7 mouse cellular contexts compared by ENCODE assay signal in genomic region chr9:62341123-62341486, GRCm38 (mm10). TPM values are rescaled to one million over a fixed set of nuclear protein-coding genes. Genes with fewer than 3 reads are reported as not detected.
DNase-seq lines count a peak whose midpoint lies in the region; ATAC-seq lines count a peak whose summit lies in the region.

Gene Anp32a (plus strand): TSS chr9:62341293.

- peak within 1 kb of the TSS; percentile 98 for H3K27ac ChIP-seq in embryonic facial prominence, embryonic 11.5 days (replicated peaks; ENCODE audit: low read depth, low read length)
- H3K27ac ChIP-seq in limb, embryonic 11.5 days (replicated peaks; ENCODE audit: low read depth, low read length) = peak within 1 kb of the TSS; percentile 99
- H3K27ac ChIP-seq in midbrain, embryonic 14.5 days (replicated peaks; ENCODE audit: low read depth, low read length) = peak within 1 kb of the TSS; percentile 98

- peak within 1 kb of the TSS; percentile 84 for H3K4me2 ChIP-seq in embryonic facial prominence, embryonic 11.5 days (ENCODE audit: low read depth, low read length)
- peak within 1 kb of the TSS; percentile 78 for H3K4me2 ChIP-seq in limb, embryonic 11.5 days (ENCODE audit: low read depth, severe bottlenecking)
- H3K4me2 ChIP-seq in midbrain, embryonic 14.5 days (ENCODE audit: low read length) = peak within 1 kb of the TSS; percentile 76

- H3K4me1 ChIP-seq in embryonic facial prominence, embryonic 11.5 days (ENCODE audit: control insufficient read depth, insufficient read depth, low read length) = peaks cover 4% of the 10 kb centered on the region
- H3K4me1 ChIP-seq in limb, embryonic 11.5 days (ENCODE audit: control insufficient read depth, insufficient read depth, low read length) = peaks cover 12% of the 10 kb centered on the region; the same call in 1 of the 2 replicates
- peaks cover 20% of the 10 kb centered on the region for H3K4me1 ChIP-seq in midbrain, embryonic 14.5 days (ENCODE audit: control insufficient read depth, insufficient read depth, low read length)

- ATAC-seq in embryonic facial prominence, embryonic 11.5 days (replicated peaks; ENCODE audit: insufficient number of reproducible peaks, low FRiP score, low TSS enrichment, low read depth) = peak; percentile 91
- ATAC-seq in granulocyte monocyte progenitor cell, adult 5-6 weeks (replicated peaks; ENCODE audit: poor library complexity, severe bottlenecking) = peak; percentile 78
- peak; percentile 87 for ATAC-seq in limb, embryonic 11.5 days (ENCODE audit: insufficient number of reproducible peaks, low FRiP score, low TSS enrichment, low read depth)
- peak; percentile 93 for ATAC-seq in midbrain, embryonic 14.5 days (ENCODE audit: low FRiP score, low TSS enrichment)

- no peaks in the 10 kb centered on the region for H3K36me3 ChIP-seq in embryonic facial prominence, embryonic 11.5 days (replicated peaks; ENCODE audit: control insufficient read depth, insufficient read depth, low read depth, low read length)
- no peaks in the 10 kb centered on the region for H3K36me3 ChIP-seq in limb, embryonic 11.5 days (ENCODE audit: control insufficient read depth, insufficient read depth, low read length)
- no peaks in the 10 kb centered on the region for H3K36me3 ChIP-seq in midbrain, embryonic 14.5 days (ENCODE audit: control insufficient read depth, insufficient read depth, low read length)

- WGBS in embryonic facial prominence, embryonic 11.5 days = under 1% methylated on average over 32 of the region's 34 CpGs
- WGBS in limb, embryonic 11.5 days = under 1% methylated on average over 34 of the region's 34 CpGs
- WGBS in midbrain, embryonic 14.5 days = 0% methylated on average over 34 of the region's 34 CpGs

- peak within 1 kb of the TSS; percentile 94 for H3K9ac ChIP-seq in embryonic facial prominence, embryonic 11.5 days (replicated peaks; ENCODE audit: low read length)
- H3K9ac ChIP-seq in limb, embryonic 11.5 days (ENCODE audit: low read length) = peak within 1 kb of the TSS; percentile 89
- peak within 1 kb of the TSS; percentile 86 for H3K9ac ChIP-seq in midbrain, embryonic 14.5 days (replicated peaks; ENCODE audit: low read length)

- peak within 1 kb of the TSS; percentile 82 for H3K4me3 ChIP-seq in embryonic facial prominence, embryonic 11.5 days (ENCODE audit: low read depth, low read length)
- H3K4me3 ChIP-seq in limb, embryonic 11.5 days (ENCODE audit: low read depth, low read length) = peak within 1 kb of the TSS; percentile 92
- H3K4me3 ChIP-seq in midbrain, embryonic 14.5 days (replicated peaks; ENCODE audit: low read depth, low read length) = peak within 1 kb of the TSS; percentile 85

- DNase-seq in adrenal gland, postnatal 14 days = peak; percentile 100
- peak; percentile 98 for DNase-seq in embryonic facial prominence, embryonic 11.5 days (ENCODE audit: low spot score)
- peak; percentile 99 for DNase-seq in kidney, adult 18-20 months
- DNase-seq in limb, embryonic 11.5 days (ENCODE audit: low spot score) = peak; percentile 98
- DNase-seq in midbrain, embryonic 14.5 days = peak; percentile 99
- DNase-seq in spleen, adult 18-20 months = peak; percentile 95 to 97

- no peaks in the 10 kb centered on the region for H3K9me3 ChIP-seq in embryonic facial prominence, embryonic 11.5 days (replicated peaks; ENCODE audit: control insufficient read depth, low read length)
- no peaks in the 10 kb centered on the region for H3K9me3 ChIP-seq in limb, embryonic 11.5 days (ENCODE audit: control insufficient read depth, low read length)
- no peaks in the 10 kb centered on the region for H3K9me3 ChIP-seq in midbrain, embryonic 14.5 days (ENCODE audit: control insufficient read depth, low read length)

- H3K27me3 ChIP-seq in embryonic facial prominence, embryonic 11.5 days (ENCODE audit: control insufficient read depth, insufficient read depth, low read length) = no peaks in the 10 kb centered on the region
- no peaks in the 10 kb centered on the region for H3K27me3 ChIP-seq in limb, embryonic 11.5 days (ENCODE audit: control insufficient read depth, insufficient read depth, low read length)
- no peaks in the 10 kb centered on the region for H3K27me3 ChIP-seq in midbrain, embryonic 14.5 days (ENCODE audit: control insufficient read depth, insufficient read depth, low read length)

RNA-seq across cellular contexts. Expression of gene Anp32a, which starts in this region (rescaled TPM):
- total RNA-seq in adrenal gland, postnatal 14 days (2021) = 379 and 408 TPM in 2 replicates
- 221 and 228 TPM in 2 replicates for polyA plus RNA-seq in embryonic facial prominence, embryonic 11.5 days (2014; fragmentation: Nextera tagmentation; extraction: Ambion mirVana)
- 212 and 423 TPM in 2 replicates for total RNA-seq in granulocyte monocyte progenitor cell, adult 5-6 weeks (2014; fragmentation: Nextera tagmentation)
- 721 and 833 TPM in 2 replicates for total RNA-seq in granulocyte monocyte progenitor cell, adult 5-6 weeks (2017)
- 209 and 223 TPM in 2 replicates for polyA plus RNA-seq in limb, embryonic 11.5 days (2014; fragmentation: Nextera tagmentation; extraction: Ambion mirVana)
- 81.0 and 82.1 TPM in 2 replicates for polyA plus RNA-seq in midbrain, embryonic 14.5 days (2014; fragmentation: Nextera tagmentation; extraction: Ambion mirVana)

Comparison
In these comparisons a context has a peak if more than half of its experiments do, and no peak if none do; other contexts are left out.
1. Peak in every context shown above with its lines: DNase-seq, ATAC-seq, H3K4me3 ChIP-seq and H3K27ac ChIP-seq.